Mouse (Mus musculus): ENCODE results near the gene Tmem184c. TPM values are rescaled to one million over a fixed set of nuclear protein-coding genes. Genes with fewer than 3 reads are reported as not detected.

Gene Tmem184c
- polyA plus RNA-seq (2017; shearing (Covaris generic)): 10 to 100 TPM; 15.6 to 24.6 TPM

GRCm38 (mm10) chr8:77610374-77610969 is at the start of gene Tmem184c:
Tmem184c (minus strand) TSS chr8:77610698.
- peak; percentile 98 for ATAC-seq

GRCm38 (mm10) chr8:77659534-77660080 is 49.1 kb upstream of the Tmem184c start:
- no peak for ATAC-seq

GRCm38 (mm10) chr8:77658356-77658755 is 47.9 kb upstream of the Tmem184c start:
- ATAC-seq: no peak

- no peak for ATAC-seq
Observed at GRCm38 (mm10) chr8:77650646-77651190, 40.2 kb upstream of the Tmem184c start.

GRCm38 (mm10) chr8:77640093-77640839 is 29.8 kb upstream of the Tmem184c start:
- ATAC-seq: no peak

- no peak for ATAC-seq
Observed at GRCm38 (mm10) chr8:77637593-77637992, 27.1 kb upstream of the Tmem184c start.

- ATAC-seq: no peak
Observed at GRCm38 (mm10) chr8:77634035-77634434, 23.5 kb upstream of the Tmem184c start.

GRCm38 (mm10) chr8:77633211-77633610 is 22.7 kb upstream of the Tmem184c start:
- no peak for ATAC-seq

GRCm38 (mm10) chr8:77630691-77631090 is 20.2 kb upstream of the Tmem184c start:
- no peak for ATAC-seq

- ATAC-seq: peak; percentile 94
Observed at GRCm38 (mm10) chr8:77629858-77630537, 19.5 kb upstream of the Tmem184c start.

GRCm38 (mm10) chr8:77623677-77624209 is 13.2 kb upstream of the Tmem184c start:
- peak; percentile 77 for ATAC-seq

GRCm38 (mm10) chr8:77617916-77618315 is 7.4 kb upstream of the Tmem184c start:
- peak; percentile 46 for ATAC-seq

GRCm38 (mm10) chr8:77609621-77610020 is 877 bp downstream of the Tmem184c start:
- no peak for ATAC-seq

GRCm38 (mm10) chr8:77584174-77584573 is 26.3 kb downstream of the Tmem184c start:
- ATAC-seq: peak; percentile 49

- ATAC-seq: no peak
Observed at GRCm38 (mm10) chr8:77577674-77578073, 32.8 kb downstream of the Tmem184c start.

- ATAC-seq: no peak
Observed at GRCm38 (mm10) chr8:77574229-77574628, 36.3 kb downstream of the Tmem184c start.

- no peak for ATAC-seq
Observed at GRCm38 (mm10) chr8:77561441-77561840, 49.1 kb downstream of the Tmem184c start.

- ATAC-seq: no peak
Observed at GRCm38 (mm10) chr8:77552491-77552890, 58.0 kb downstream of the Tmem184c start.

- ATAC-seq: peak; percentile 55
Observed at GRCm38 (mm10) chr8:77549881-77550580, 60.5 kb downstream of the Tmem184c start.

- peak; percentile 93 for ATAC-seq
Observed at GRCm38 (mm10) chr8:77549121-77549706, 61.3 kb downstream of the Tmem184c start, which contains the start of gene Prmt9. Prmt9 (plus strand) TSS chr8:77549397.
